Mouse (Mus musculus): ENCODE data around the gene Eml2. TPM values are rescaled to one million over a fixed set of nuclear protein-coding genes. Genes with fewer than 3 reads are reported as not detected.

The Eml2 gene
- total RNA-seq (2014; rRNA removed; ENCODE audit: low replicate concordance) (34.8 and 58.9 TPM in 2 replicates), polyA plus RNA-seq (2015; fragmentation: Nextera tagmentation; extraction: Ambion mirVana) (23.7 and 26.8 TPM in 2 replicates)

- H3K9ac ChIP-seq (replicated peaks; ENCODE audit: low read depth, low read length), result no peak within 1 kb of the TSS
- H3K27me3 ChIP-seq (ENCODE audit: control insufficient read depth, insufficient read depth, low read length), result peaks cover 43% of the 10 kb centered on the region
- TF ChIP-seq CTCF (IDR thresholded peaks at IDR 0.05; ENCODE audit: low read depth), result no peak
- no peak for TF ChIP-seq EP300 (IDR thresholded peaks at IDR 0.05; ENCODE audit: low read depth)
- DNase-seq (ENCODE audit: low spot score) (no peak), ATAC-seq (ENCODE audit: insufficient read depth, low read depth) (no peak)
- H3K9me3 ChIP-seq (replicated peaks; ENCODE audit: control insufficient read depth, low read length), result no peaks in the 10 kb centered on the region
- 4% methylated on average over 30 of the region's 30 CpGs for WGBS
- H3K27ac ChIP-seq (ENCODE audit: low read depth), result no peak within 1 kb of the TSS
- no peak within 1 kb of the TSS for H3K4me2 ChIP-seq (ENCODE audit: low read depth, low read length)
- no peaks in the 10 kb centered on the region for H3K36me3 ChIP-seq (replicated peaks; ENCODE audit: control insufficient read depth, insufficient read depth, low read length)
- peaks cover 18% of the 10 kb centered on the region for H3K4me1 ChIP-seq (ENCODE audit: control insufficient read depth, insufficient read depth)
- no peak within 1 kb of the TSS for H3K4me3 ChIP-seq (ENCODE audit: low read depth, low read length)
Measured at GRCm38 (mm10) chr7:19175708-19176515, at the start of gene Eml2. Gene Eml2, plus strand, starts transcription at chr7:19176421.

GRCm38 (mm10) chr7:19127744-19128143, 48.5 kb upstream of the Eml2 start:
- no peaks in the 10 kb centered on the region for H3K27me3 ChIP-seq (ENCODE audit: control insufficient read depth, insufficient read depth, low read length)
- no peak for DNase-seq (ENCODE audit: low spot score)
- ATAC-seq (ENCODE audit: insufficient read depth, low read depth), result no peak
- H3K27ac ChIP-seq (ENCODE audit: low read depth), result no peak overlapping the region
- peaks cover 5% of the 10 kb centered on the region; the same call in 1 of the 2 replicates for H3K4me1 ChIP-seq (ENCODE audit: control insufficient read depth, insufficient read depth)
- no peaks in the 10 kb centered on the region for H3K9me3 ChIP-seq (replicated peaks; ENCODE audit: control insufficient read depth, low read length)
- WGBS, result 80% methylated on average over 5 of the region's 5 CpGs
- no peaks in the 10 kb centered on the region for H3K36me3 ChIP-seq (replicated peaks; ENCODE audit: control insufficient read depth, insufficient read depth, low read length)
- no peak overlapping the region for H3K4me3 ChIP-seq (ENCODE audit: low read depth, low read length)
- H3K9ac ChIP-seq (replicated peaks; ENCODE audit: low read depth, low read length), result no peak overlapping the region
- H3K4me2 ChIP-seq (ENCODE audit: low read depth, low read length), result no peak overlapping the region
- TF ChIP-seq CTCF (IDR thresholded peaks at IDR 0.05; ENCODE audit: low read depth) (no peak), EP300 (IDR thresholded peaks at IDR 0.05; ENCODE audit: low read depth) (no peak)

GRCm38 (mm10) chr7:19129396-19129795, 46.8 kb upstream of the Eml2 start:
- Histone ChIP-seq H3K4me2 (ENCODE audit: low read depth, low read length) (no peak overlapping the region), H3K9ac (replicated peaks; ENCODE audit: low read depth, low read length) (no peak overlapping the region), H3K36me3 (replicated peaks; ENCODE audit: control insufficient read depth, insufficient read depth, low read length) (no peaks in the 10 kb centered on the region), H3K27me3 (ENCODE audit: control insufficient read depth, insufficient read depth, low read length) (no peaks in the 10 kb centered on the region), H3K27ac (ENCODE audit: low read depth) (no peak overlapping the region), H3K4me3 (ENCODE audit: low read depth, low read length) (no peak overlapping the region), H3K4me1 (ENCODE audit: control insufficient read depth, insufficient read depth) (peaks cover 5% of the 10 kb centered on the region; the same call in 1 of the 2 replicates), H3K9me3 (replicated peaks; ENCODE audit: control insufficient read depth, low read length) (no peaks in the 10 kb centered on the region)
- TF ChIP-seq EP300 (IDR thresholded peaks at IDR 0.05; ENCODE audit: low read depth) (no peak), CTCF (IDR thresholded peaks at IDR 0.05; ENCODE audit: low read depth) (no peak)
- ATAC-seq (ENCODE audit: insufficient read depth, low read depth) (no peak), DNase-seq (ENCODE audit: low spot score) (no peak)
- 86% methylated on average over 5 of the region's 5 CpGs for WGBS

GRCm38 (mm10) chr7:19130657-19131056, 45.6 kb upstream of the Eml2 start:
- no peak for ATAC-seq (ENCODE audit: insufficient read depth, low read depth)
- DNase-seq (ENCODE audit: low spot score), result no peak
- WGBS, result 12% methylated on average over 4 of the region's 4 CpGs

GRCm38 (mm10) chr7:19131324-19131848, 44.8 kb upstream of the Eml2 start:
- peaks cover 5% of the 10 kb centered on the region; the same call in 1 of the 2 replicates for H3K4me1 ChIP-seq (ENCODE audit: control insufficient read depth, insufficient read depth)
- H3K9ac ChIP-seq (replicated peaks; ENCODE audit: low read depth, low read length), result peak overlapping the region; percentile 50; the same call in 1 of the 2 replicates
- no peaks in the 10 kb centered on the region for H3K27me3 ChIP-seq (ENCODE audit: control insufficient read depth, insufficient read depth, low read length)
- H3K36me3 ChIP-seq (replicated peaks; ENCODE audit: control insufficient read depth, insufficient read depth, low read length), result peaks cover 16% of the 10 kb centered on the region
- H3K4me2 ChIP-seq (ENCODE audit: low read depth, low read length), result peak overlapping the region; percentile 72
- H3K4me3 ChIP-seq (ENCODE audit: low read depth, low read length), result peak overlapping the region; percentile 52
- ATAC-seq (ENCODE audit: insufficient read depth, low read depth) (peak; percentile 99), DNase-seq (ENCODE audit: low spot score) (peak; percentile 100)
- WGBS, result under 1% methylated on average over 39 of the region's 39 CpGs
- peak overlapping the region; percentile 83 for H3K27ac ChIP-seq (ENCODE audit: low read depth)
- H3K9me3 ChIP-seq (replicated peaks; ENCODE audit: control insufficient read depth, low read length), result no peaks in the 10 kb centered on the region
- peak; percentile 93 for TF ChIP-seq EP300 (IDR thresholded peaks at IDR 0.05; ENCODE audit: low read depth)
- peak; percentile 89 for TF ChIP-seq CTCF (IDR thresholded peaks at IDR 0.05; ENCODE audit: low read depth)

More at GRCm38 (mm10) chr7:19130657-19131056, 45.6 kb upstream of the Eml2 start:
- Histone ChIP-seq H3K27me3 (ENCODE audit: control insufficient read depth, insufficient read depth, low read length) (no peaks in the 10 kb centered on the region), H3K9ac (replicated peaks; ENCODE audit: low read depth, low read length) (peak overlapping the region; percentile 38; the same call in 1 of the 2 replicates), H3K27ac (ENCODE audit: low read depth) (peak overlapping the region; percentile 83), H3K9me3 (replicated peaks; ENCODE audit: control insufficient read depth, low read length) (no peaks in the 10 kb centered on the region), H3K4me3 (ENCODE audit: low read depth, low read length) (peak overlapping the region; percentile 35), H3K4me2 (ENCODE audit: low read depth, low read length) (peak overlapping the region; percentile 72), H3K36me3 (replicated peaks; ENCODE audit: control insufficient read depth, insufficient read depth, low read length) (peaks cover 9% of the 10 kb centered on the region), H3K4me1 (ENCODE audit: control insufficient read depth, insufficient read depth) (peaks cover 5% of the 10 kb centered on the region; the same call in 1 of the 2 replicates)
- TF ChIP-seq CTCF (IDR thresholded peaks at IDR 0.05; ENCODE audit: low read depth), result no peak
- no peak for TF ChIP-seq EP300 (IDR thresholded peaks at IDR 0.05; ENCODE audit: low read depth)

Data from heart, postnatal 0 days (tissue).